Mouse (Mus musculus) layer of hippocampus, postnatal 14 days (tissue): Measurements from ENCODE around the gene March10. TPM values are rescaled to one million over a fixed set of nuclear protein-coding genes. Genes with fewer than 3 reads are reported as not detected.

Experiments used
- DNase-seq, 2 experiments: peaks; one replicate each; pipeline ENCODE4 v3.0.0; 2021 to 2022; ENCODE audit warnings: low spot score in 2 of 2, mixed read lengths in 1 of 2
- long read RNA-seq, 2 experiments: library from polyadenylated mRNA; stranded (forward); transcript quantifications; one replicate each; pipeline ENCODE4 v2.0.0; 2021
- total RNA-seq, 2 experiments: library from RNA; stranded (reverse); gene quantifications; 2 replicates each; pipeline ENCODE4 v1.2.3; 2021

The March10 gene
- total RNA-seq: under 1 TPM; 0.67 TPM
- long read RNA-seq, experiment 1: 0 reads
- long read RNA-seq, experiment 2, partial matches to known transcripts: 0 of 1 reads
- long read RNA-seq, experiment 2, other reads (novel, unspliced or antisense): 1 of 1 reads

DNA sequence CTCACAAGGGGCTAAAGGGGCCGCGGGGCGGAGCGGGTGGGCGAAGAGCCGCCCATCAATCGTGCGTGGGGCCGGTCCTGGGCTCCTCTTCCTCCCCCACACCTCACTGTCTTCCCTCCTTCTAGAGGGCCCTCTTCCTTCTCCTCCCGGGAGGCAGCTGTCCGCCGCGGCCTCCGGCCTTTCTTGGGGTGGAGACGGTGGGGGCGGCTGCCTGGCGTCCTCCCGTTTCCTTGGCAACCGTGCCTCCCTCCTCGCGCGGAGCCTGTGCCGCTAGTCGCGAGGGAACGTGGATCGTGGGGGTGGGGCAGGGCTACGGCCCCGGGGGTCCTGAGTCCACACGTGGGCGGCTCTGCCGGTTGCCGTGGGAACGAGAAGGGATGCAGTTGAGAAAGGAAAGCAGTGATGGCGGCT lies at the start of gene March10:
Gene March10 (minus strand): TSS at position 239 of the 411 bp plus-strand sequence.
- DNase-seq: peak; percentile 78 to 80

DNA sequence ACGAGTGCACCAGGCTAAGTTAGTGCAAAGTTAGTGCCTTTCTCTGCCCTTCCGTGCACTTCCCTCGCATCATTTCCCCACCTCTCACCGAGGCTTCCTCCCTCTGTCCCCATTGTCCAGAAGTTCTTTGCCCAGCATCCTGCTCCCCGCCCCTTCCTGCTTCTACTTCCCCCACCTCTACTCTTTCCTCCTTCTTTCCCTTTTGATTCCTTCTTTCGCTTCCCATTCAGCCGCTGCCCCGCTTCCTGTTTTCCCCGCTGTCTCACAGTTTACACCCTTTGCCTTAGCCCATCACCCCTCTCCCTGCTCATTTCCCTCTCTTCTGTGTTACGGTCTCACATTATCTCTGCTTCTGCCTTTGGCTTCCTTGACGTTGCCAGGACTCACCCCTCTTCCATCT lies 49.8 kb upstream of the March10 start:
- DNase-seq: no peak

DNA sequence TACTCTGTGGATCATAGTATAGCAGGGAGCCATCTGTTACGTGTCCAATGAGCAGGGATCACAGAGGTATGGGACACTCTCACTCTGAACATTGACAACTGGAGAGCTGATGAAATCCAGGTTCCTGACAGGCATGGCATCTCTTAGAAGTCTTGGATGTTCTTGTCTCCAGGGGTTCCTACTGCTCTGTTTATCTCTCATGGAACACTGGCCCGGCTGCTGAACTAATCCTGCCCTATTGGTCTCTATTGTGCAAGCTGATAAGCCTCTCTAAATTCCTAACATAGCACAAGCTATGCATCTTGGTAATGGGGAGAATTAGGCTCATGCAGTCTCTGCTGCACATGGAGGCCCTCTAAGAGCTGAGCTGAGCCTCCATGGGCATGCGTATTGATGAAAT lies 48.5 kb upstream of the March10 start:
- DNase-seq: no peak

DNA sequence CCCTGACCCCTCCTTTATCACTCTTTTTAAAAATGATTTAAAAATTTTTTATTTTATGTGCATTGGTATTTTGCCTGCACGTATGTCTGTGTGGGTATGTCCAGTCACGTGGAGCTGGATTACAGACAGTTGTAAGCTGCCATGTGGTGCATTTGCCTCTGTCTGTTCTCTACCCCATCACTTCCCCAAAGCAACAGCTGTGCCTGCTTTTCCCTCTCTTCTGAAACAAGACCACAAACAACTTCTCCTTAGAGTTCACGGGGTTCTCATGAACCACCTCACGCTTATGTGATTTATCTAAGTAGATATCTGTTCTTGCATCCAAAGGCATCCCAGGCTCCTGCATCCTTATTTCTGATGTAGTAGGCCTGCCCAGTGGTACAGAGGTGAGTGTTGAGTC lies 45.8 kb upstream of the March10 start:
- DNase-seq: no peak

DNA sequence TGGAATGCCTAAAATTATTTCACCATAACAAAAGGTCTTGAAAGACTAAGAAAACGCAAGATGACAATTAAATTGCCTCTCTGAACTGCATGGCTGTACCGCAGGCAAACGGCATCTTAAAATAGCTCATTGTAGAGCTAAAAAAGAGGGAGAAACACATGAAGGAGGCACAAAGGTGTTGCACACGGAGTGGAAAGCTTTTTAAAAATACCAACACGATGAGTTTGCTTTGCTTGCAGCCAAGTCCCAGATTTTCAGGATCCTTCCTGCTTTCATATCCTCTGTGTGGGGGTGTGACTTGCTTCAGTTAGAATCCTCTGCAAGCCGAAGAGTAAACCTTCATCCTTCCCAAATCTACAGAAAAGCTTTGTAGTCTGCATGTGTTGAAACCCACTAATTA lies 41.0 kb upstream of the March10 start:
- DNase-seq: no peak

DNA sequence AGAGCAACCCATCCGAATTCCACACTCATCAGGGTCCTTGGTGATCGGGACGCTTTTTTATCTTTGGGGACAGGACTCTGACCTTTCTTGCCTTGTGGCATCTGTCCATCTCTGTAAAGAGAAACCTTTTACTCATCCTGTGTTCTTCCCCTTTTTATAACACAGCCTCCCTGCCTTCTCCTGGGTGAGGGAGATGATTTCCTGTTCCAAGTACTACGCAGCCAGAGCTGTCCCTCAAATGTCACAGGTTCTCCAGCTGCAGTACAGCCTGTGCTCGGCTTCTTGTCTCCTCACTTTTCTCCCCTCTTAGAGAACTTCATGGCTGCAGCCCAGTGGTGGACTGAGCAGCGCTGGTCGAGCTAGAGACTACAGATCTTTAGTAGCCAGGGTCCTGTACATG lies 40.1 kb upstream of the March10 start:
- no peak for DNase-seq

DNA sequence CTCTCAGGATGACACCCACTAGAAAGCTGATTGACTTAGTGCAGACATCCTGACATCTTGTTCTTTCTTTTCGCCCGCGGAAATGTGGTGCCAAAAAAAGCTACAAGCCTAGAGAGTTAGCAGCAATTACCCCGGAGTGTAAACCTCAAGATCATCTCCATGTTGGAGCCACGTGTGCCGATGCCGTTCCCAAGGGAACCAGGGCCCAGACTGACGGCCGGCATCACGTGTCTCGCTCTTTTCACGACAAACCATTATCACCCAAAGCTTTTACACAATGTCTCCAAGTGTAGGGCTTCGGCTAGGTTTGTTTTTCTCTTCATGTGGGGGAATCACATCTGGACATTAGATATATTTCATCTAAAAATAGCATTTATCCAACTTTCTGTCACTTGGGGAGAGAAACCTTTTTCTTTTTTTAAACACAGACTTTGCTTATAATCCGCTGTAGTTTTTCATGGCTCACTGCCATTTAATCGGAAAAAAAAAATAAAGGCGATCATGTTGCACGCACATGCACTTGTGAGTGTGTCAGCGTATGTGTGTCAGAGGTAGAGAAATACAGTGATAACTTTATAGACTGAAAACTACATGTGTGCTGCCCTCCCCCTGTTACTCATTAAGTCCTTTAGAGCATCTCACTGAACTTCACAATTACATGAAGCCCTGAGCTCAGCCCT lies 39.2 kb upstream of the March10 start:
- DNase-seq: no peak

DNA sequence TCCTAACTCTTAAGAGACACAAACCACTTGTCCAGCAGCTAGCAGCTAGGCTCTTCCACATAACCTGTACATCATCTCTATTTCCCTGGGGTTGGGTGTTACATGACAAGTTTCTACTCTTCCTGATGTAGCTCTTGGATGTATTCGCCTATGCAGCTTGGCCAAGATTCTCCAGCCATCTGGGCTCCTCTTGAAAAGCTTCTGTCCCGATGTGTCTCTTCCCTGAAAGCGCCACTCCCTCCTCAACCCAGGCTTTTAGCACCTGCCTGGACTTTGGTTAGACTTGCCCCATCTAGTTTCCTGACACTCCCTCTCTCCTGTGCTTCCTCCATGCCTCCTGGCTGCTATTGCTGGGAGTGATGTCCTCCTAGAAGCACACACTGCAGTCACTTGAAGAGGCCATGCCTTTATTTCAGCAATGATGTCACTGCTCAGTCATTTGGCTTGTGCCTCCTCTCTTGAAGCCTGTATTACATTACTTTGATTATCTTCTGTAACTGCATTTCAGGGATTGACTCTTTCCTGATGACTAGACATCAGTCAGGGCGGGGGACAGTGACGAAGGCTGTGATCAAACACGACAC lies 38.3 kb upstream of the March10 start:
- DNase-seq: no peak

DNA sequence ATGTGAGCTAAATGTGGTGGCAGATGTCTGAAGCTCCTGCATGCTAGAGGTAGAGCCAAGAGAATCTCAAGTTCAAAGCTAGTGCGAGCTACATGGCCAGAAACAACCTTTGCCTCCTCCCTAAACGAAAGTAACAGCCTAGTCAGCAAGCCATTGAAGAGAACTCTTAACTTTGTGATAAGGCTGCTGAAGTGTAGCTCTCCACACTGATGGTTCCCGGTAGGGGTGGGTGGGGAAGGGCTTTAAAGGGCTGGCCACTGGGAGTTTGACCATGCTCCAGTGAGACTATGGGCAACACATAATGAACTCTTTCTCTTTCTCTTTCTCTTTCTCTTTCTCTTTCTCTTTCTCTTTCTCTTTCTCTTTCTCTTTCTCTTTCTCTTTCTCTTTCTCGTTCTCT lies 35.9 kb upstream of the March10 start:
- DNase-seq: no peak

DNA sequence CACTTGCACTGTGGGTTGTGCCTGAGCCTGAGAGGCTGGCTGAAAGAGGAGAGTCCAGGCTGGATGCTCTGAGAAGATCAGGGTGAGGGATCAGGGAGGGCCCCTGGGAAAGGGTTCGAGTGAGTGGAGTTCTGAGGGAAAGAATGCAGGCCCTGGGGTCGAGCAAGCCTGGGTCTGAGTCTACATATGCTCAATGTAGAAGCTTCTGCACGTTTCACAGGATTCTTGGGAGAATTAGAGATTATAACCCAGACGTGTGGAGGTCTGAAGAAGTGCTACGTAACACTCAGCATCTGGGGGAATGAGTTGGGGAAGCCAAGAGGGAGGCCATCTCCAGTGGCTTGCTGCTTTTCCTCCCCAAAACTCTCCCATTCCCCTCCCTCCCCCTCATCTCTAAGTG lies 34.4 kb upstream of the March10 start:
- no peak for DNase-seq

DNA sequence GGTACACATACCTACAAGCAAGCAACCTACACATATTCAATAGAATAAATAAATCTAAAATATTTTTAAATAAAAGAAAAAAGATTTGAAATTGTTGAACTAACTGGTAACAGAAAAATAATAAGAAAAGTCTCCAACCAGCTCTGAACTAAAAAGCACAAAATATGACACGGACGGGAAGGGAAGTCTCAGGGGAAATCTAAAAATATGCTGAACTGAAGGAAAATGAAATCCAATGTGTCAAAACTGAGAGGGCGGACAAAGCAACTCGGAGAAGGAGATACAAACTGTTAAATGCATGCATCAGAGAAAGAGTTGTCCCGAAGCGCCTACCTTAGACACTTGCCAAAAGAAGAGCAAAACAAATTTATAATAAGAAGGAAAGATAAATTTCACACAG lies 28.9 kb upstream of the March10 start:
- no peak for DNase-seq

DNA sequence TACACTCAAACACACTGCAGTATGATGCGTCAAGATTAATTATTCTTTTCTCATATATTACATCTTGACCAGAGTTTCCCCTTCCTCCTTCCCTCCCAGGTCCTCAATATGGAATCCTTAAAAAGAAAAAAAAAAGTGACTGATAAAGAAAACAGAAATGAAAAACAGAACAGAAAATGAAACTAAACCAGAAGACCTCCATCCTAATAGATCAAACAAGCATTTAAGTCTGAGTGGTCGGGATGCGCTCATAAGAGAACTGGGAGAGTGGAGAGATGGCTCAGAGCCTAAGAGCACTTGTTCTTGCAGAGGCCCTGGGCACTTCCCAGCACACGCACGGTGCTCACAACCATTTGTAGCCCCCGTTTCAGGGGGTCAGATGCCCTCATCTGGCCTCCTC lies 28.5 kb upstream of the March10 start:
- no peak for DNase-seq

DNA sequence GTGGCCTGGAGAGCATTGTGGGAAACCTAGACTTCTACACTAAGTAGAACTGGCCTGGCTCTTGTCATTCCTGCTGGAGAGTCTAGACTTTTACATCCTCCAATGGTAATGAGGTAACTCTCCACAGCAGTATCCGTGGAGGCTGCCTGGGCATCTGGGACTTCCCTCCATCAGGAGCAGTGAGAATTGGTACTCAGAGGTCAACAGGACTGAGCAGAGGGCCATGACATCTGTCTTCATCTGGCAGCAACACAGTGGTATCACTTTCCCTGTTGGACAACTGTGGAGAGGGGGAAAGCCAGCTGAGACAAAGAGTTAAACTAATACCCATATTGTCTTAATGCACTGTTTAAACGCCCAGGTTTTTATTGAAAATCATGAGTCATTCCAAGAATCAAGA lies 26.2 kb upstream of the March10 start:
- no peak for DNase-seq

DNA sequence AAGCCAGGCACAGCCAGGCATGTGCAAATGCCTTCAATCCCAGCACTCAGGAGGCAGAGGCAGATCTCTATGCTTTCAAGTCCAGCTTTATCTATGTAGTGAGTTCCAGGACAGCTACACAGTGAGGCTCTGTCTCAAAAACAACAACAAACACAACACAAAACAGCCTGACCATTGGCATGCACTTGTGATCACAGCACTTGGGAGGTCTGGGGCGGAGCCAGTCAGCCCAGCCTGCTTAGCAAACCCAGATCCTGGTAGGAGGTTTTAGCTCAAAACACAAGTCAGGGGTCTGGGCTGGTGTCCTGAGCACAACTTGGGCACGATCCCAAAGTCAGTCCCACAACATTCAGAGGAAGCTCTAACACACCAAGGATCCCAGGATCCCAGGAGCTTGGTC lies 18.2 kb upstream of the March10 start:
- no peak for DNase-seq

DNA sequence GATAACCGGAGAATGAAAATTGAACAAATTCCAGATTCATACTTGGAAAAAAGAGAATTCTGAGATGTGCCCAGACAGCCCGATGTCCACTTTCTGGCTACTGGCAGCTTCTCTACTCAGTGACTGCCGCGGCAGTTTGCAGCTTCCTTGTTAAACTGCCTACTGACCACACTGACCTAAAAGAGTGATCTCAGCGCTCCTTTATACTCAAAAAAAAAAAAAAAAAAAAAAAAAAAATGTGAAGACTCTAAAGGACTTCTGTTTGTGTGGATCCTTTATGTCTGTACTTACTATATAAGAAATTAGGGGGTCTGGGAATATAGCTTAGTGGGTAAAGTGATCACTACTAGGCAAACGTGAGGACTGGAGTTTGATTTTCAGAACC lies 17.8 kb upstream of the March10 start:
- no peak for DNase-seq

DNA sequence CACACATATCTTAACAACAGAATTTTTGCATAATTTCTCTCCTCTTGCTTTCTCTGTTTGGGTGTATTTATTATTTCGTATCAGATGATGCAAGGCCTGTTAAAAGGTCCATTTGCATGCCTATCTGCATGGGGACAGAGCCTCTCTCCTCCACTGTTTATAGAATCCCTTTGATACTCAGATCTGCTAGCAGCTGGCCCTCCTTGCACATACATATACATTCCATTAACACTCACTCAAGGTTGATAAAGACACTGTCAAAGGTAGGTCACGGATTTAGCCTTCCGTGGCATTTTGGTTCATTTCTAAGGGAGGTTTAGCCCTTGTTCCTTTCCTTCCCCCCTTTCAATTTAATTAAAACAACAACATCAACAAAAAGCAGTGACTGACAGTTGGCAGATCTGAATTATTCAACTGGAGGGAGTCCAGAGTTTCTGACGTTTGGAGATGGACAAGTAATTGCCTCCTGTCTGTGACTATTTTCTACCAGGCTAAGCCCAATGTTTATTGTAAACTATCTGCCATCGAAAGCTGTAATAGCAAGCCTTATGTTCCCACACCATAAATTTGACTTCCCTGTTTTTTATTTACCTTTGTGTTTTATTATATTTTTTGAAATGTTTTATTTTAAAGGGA lies 17.3 kb upstream of the March10 start:
- peak in 1 of 2 experiments; percentile 63 for DNase-seq

DNA sequence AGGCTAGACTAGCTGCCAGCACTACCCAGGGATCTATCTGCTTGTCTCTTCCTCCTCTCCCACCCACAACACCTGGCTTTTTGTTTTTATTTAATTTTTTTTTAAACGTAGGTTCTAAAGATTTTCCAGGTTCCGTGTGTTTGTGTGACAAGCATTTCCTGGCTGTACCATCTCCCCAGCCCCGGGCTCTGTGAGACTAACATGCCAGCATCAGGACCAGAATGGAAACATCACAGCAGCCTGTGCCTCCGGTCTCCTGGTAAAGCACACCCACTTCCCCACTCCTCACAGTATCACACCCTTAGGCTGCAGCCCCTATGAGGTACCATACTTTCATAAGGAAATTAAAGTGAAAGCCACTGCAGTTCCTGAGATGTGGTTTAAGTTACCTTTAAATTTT lies 16.1 kb upstream of the March10 start:
- no peak for DNase-seq

DNA sequence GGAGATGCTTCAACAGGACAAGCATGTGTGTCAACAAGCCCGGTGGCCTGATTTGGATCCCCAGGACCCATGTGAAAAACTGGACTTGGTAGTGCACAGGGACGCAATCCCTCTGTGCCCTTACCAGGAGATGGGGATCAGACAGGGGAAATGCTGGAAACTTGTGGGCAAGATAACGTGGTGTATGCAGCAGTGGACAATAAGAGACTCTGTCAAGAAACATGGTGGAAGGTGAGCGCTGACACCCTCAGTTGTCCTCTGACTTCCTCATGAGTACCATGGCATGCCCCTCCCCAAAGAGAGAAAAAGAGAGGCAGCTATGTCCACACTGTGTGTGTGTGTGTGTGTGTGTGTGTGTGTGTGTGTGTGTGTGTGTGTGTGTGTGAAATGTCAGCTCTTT lies 14.4 kb upstream of the March10 start:
- no peak for DNase-seq

DNA sequence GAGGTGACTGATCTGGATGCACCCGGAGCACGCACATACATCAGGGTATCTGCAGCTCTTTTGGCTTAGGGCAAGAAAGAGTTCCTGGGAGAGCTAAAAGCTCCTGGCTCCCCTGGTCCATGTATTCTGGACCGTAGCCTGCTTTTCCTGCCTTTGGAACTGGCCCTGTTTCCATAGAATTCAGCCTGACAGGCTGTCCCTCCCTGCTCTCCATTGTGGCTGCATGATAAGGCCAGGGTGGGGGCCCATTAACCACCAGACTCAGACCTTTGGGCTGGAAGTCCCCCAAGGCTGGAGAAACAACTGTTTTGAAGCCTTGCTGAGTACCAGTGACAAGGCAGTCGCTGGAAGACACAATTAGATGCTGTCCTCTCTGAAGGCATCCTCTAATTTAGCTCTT lies 13.0 kb upstream of the March10 start:
- DNase-seq: no peak

DNA sequence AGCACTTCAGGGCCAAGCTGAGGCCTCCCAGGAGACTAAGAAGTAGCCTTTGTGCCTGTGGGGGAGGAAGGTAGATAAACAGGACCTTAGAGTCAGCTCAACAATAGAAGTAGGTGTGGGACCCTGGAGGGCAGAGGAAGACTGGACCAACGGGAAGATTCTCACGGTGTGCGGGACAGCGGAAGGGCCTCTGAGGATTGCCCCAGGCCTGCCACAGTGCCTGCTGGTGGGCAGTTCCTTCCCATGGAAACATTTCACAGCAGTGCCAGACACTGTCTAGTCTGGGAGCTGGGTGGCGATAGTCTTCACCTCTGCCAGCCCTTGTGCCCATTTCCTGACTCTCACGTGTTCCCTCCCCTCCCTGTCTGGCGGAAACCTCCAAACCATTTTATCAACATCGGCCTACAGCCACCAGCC lies 12.6 kb upstream of the March10 start:
- DNase-seq: no peak

DNA sequence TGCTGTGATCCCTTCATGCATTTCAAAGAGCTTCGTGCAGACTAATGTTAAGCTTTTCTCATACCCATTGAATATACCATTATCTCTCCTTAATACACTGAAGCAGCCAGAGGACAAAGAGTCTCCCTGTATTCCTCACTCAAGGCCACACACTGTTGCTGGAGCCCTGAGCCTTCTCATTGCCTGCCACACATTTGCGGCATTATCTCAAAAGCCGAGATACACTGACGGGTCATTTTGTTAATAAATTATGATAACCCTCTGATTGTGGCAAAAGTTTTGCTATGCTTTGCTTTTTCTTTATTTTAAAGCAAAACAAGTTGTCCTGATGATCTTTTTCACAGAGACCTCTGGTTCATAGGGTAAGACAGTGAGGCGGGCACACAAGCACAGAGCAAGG lies 11.9 kb upstream of the March10 start:
- DNase-seq: no peak

DNA sequence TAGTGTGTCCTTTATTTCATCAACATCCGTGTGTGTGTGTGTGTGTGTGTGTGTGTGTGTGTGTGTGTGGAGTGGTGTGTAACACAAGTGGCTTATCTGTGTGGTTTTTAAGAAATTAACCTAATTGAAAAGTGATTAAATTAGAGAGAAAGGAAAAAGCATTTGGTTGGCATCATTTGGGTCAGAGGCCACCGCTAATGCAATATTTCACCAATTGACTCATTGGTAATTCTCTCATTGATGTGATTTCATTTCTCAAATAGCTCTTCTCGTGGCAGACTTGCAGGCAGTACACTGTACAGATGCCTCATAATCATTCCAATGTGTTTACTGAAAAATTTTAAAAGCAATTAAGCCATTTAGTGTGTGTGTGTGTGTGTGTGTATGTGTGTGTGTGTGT lies 11.3 kb upstream of the March10 start:
- no peak for DNase-seq

DNA sequence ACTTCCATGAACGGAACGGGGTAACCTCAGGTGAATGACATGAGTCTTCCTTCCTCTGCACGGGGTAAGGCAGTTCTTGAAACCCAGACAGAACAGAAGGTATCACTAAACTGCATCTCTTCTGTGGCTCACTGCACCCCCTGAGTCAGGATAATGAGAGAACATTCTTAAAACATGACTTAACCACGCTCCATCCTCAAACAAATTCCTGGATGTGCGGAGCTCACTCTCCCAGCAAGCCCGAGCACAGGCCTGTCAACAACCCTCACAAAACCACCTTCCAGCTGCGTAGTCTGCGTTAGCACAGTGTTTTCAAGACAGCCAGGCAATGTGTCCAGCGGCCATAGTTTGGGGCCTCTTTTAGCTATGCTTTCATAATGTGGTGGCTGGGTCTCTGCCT lies 10.7 kb upstream of the March10 start:
- DNase-seq: no peak
